ENCODE assay signal across 11 mouse cellular contexts in genomic region chr4:63668255-63668654, GRCm38 (mm10). TPM values are rescaled to one million over a fixed set of nuclear protein-coding genes. Genes with fewer than 3 reads are reported as not detected.
DNase-seq lines count a peak whose midpoint lies in the region; ATAC-seq and TF ChIP-seq lines count a peak whose summit lies in the region.
"Had no signal": no experiment of that assay in that cellular context is flagged by ENCODE, and none has a peak within 500 bp of the region (broad histone marks: within the 10 kb centered on the region; RNA-seq: fewer than 3 reads in every experiment).

No protein-coding gene starts in this region.

- no peak for TF ChIP-seq POLR2A in myocyte (IDR thresholded peaks at IDR 0.05; ENCODE audit: insufficient read length, low read depth)

- 76% methylated on average over 4 of the region's 4 CpGs for WGBS in kidney, embryonic 16.5 days

- H3K9ac ChIP-seq in kidney, embryonic 16.5 days (replicated peaks; ENCODE audit: low read length), result no peak overlapping the region

- no peaks in the 10 kb centered on the region for H3K9me3 ChIP-seq in kidney, embryonic 16.5 days (ENCODE audit: low read length)

- peak overlapping the region; percentile 50 for H3K4me2 ChIP-seq in myocyte (ENCODE audit: low read depth)
- no peak overlapping the region for H3K4me2 ChIP-seq in kidney, embryonic 16.5 days (replicated peaks; ENCODE audit: low read depth, low read length)

- no peak overlapping the region for H3ac ChIP-seq in myocyte (ENCODE audit: control insufficient read depth, insufficient read length)

- H3K79me2 ChIP-seq in myocyte (ENCODE audit: control insufficient read depth, insufficient read depth), result no peaks in the 10 kb centered on the region

- no peaks in the 10 kb centered on the region for H3K4me1 ChIP-seq in kidney, embryonic 16.5 days (ENCODE audit: insufficient read depth, low read length)

- no peaks in the 10 kb centered on the region for H3K36me3 ChIP-seq in myocyte (ENCODE audit: control insufficient read depth, insufficient read depth)
- H3K36me3 ChIP-seq in kidney, embryonic 16.5 days (ENCODE audit: insufficient read depth, low read length), result no peaks in the 10 kb centered on the region

- no peak overlapping the region for H3K4me3 ChIP-seq in myocyte
- no peak overlapping the region for H3K4me3 ChIP-seq in kidney, embryonic 16.5 days (ENCODE audit: low read length)

- peak; percentile 55 for DNase-seq in ovary, adult 18-20 months (ENCODE audit: low spot score)
- no peak for DNase-seq in ovary, postnatal 10 days (ENCODE audit: low spot score)
- peak; percentile 73 for DNase-seq in adipocyte (ENCODE audit: low spot score)
- DNase-seq in induced T-regulatory cell, adult 2 months (ENCODE audit: low read depth), result peak; percentile 73
- DNase-seq in gastrocnemius, postnatal 25 days, result no peak
- DNase-seq in kidney, postnatal 36 days, result no peak

- no peaks in the 10 kb centered on the region for H3K27me3 ChIP-seq in myocyte (ENCODE audit: control insufficient read depth, insufficient read depth, insufficient read length)
- no peaks in the 10 kb centered on the region for H3K27me3 ChIP-seq in kidney, embryonic 16.5 days (ENCODE audit: insufficient read depth, low read length)

- ATAC-seq in kidney, embryonic 16.5 days (ENCODE audit: low FRiP score, low TSS enrichment), result no peak

- H3K27ac ChIP-seq in kidney, embryonic 16.5 days (ENCODE audit: low read length), result no peak overlapping the region

TF ChIP-seq in myocyte, 11 proteins besides CTCF, POLR2A, EP300 and RAD21:
- TF ChIP-seq MAX (IDR thresholded peaks at IDR 0.05; ENCODE audit: low read depth) (no peak), MYOD1 (IDR thresholded peaks at IDR 0.05; ENCODE audit: control insufficient read depth in 1 of 3, insufficient read length in 2 of 3, low read depth in 2 of 3) (peak in 2 of 3 experiments; percentile 63 to 90), E2F4 (IDR thresholded peaks at IDR 0.05; ENCODE audit: insufficient read depth) (no peak), REST (IDR thresholded peaks at IDR 0.05; ENCODE audit: insufficient read depth, insufficient read length) (no peak), MYOG (IDR thresholded peaks at IDR 0.05; ENCODE audit: control insufficient read depth in 1 of 3, insufficient read depth in 1 of 3, insufficient read length in 2 of 3, low read depth in 2 of 3) (peak in 1 of 3 experiments; percentile 68), SRF (IDR thresholded peaks at IDR 0.05; ENCODE audit: control insufficient read depth, insufficient read length, low read depth) (no peak), USF1 (IDR thresholded peaks at IDR 0.05; ENCODE audit: low read depth) (no peak), POLR2AphosphoS2 (IDR thresholded peaks at IDR 0.05; ENCODE audit: insufficient read length, low read depth) (no peak), CEBPB (IDR thresholded peaks at IDR 0.05; ENCODE audit: insufficient read depth, poor library complexity, severe bottlenecking) (no peak), TCF3 (IDR thresholded peaks at IDR 0.05; ENCODE audit: insufficient read length, low read depth) (no peak), TCF12 (IDR thresholded peaks at IDR 0.05; ENCODE audit: insufficient read depth, poor library complexity, severe bottlenecking) (no peak)
TF ChIP-seq in myocyte: peak in this region for 2.

RNA-seq across cellular contexts. Expression of gene Gm11214, which starts 5.1 kb away (rescaled TPM):
- not detected for polyA plus RNA-seq in myocyte (2012; fragmentation: generic; extraction: Trizol)
- total RNA-seq in gastrocnemius, postnatal 25 days (2021), result not detected
- polyA plus RNA-seq in kidney, embryonic 16.5 days (2015; fragmentation: Nextera tagmentation; extraction: Ambion mirVana), result not detected in 2 replicates
- polyA plus RNA-seq: brain, embryonic 14.5 days; intestine, embryonic 14.5 days; neural tube, embryonic 11.5 days had no signal

RNA-seq across cellular contexts. Expression of gene Tex48, which starts 46.0 kb away (rescaled TPM):
- polyA plus RNA-seq in myocyte (2012; fragmentation: generic; extraction: Trizol), result not detected
- not detected for total RNA-seq in gastrocnemius, postnatal 25 days (2021)
- polyA plus RNA-seq in kidney, embryonic 16.5 days (2015; fragmentation: Nextera tagmentation; extraction: Ambion mirVana), result not detected in 2 replicates
- polyA plus RNA-seq: brain, embryonic 14.5 days; intestine, embryonic 14.5 days; neural tube, embryonic 11.5 days had no signal

Comparison
In these comparisons a context has a peak if more than half of its experiments do, and no peak if none do; other contexts are left out.
1. DNase-seq: peak in ovary, adult 18-20 months (single experiment), adipocyte (single experiment) and induced T-regulatory cell, adult 2 months (single experiment); none in ovary, postnatal 10 days (single experiment), gastrocnemius, postnatal 25 days (single experiment) and kidney, postnatal 36 days (0 of 2).